Comparison of ENCODE assay signal across 9 mouse cellular contexts in genomic region chr15:77803747-77804146, GRCm38 (mm10). TPM values are rescaled to one million over a fixed set of nuclear protein-coding genes. Genes with fewer than 3 reads are reported as not detected.
DNase-seq lines count a peak whose midpoint lies in the region; ATAC-seq and TF ChIP-seq lines count a peak whose summit lies in the region.
"Had no signal": no experiment of that assay in that cellular context is flagged by ENCODE, and none has a peak within 500 bp of the region (broad histone marks: within the 10 kb centered on the region; RNA-seq: fewer than 3 reads in every experiment).

No protein-coding gene starts in this region.

- peaks cover 7% of the 10 kb centered on the region; the same call in 1 of the 2 replicates for H3K4me1 ChIP-seq in hindbrain, embryonic 15.5 days (replicated peaks)
- peaks cover 6% of the 10 kb centered on the region; the same call in 1 of the 2 replicates for H3K4me1 ChIP-seq in hindbrain, embryonic 14.5 days (replicated peaks; ENCODE audit: control insufficient read depth, insufficient read depth, low read length)
- peaks cover 91% of the 10 kb centered on the region for H3K4me1 ChIP-seq in thymus, adult 2 months (replicated peaks; ENCODE audit: control insufficient read depth, insufficient read depth, low read length)

- H3K9ac ChIP-seq in hindbrain, embryonic 15.5 days: no peak overlapping the region
- no peak overlapping the region for H3K9ac ChIP-seq in hindbrain, embryonic 14.5 days

- ATAC-seq in hindbrain, embryonic 15.5 days (ENCODE audit: low FRiP score, low read depth): 0 out of 2 replicates have a peak, but pooled peaks have one; percentile 8
- no peak for ATAC-seq in hindbrain, embryonic 14.5 days (ENCODE audit: low FRiP score)
- ATAC-seq: forebrain, embryonic 16.5 days had no signal

- no peaks in the 10 kb centered on the region for H3K9me3 ChIP-seq in hindbrain, embryonic 15.5 days
- no peaks in the 10 kb centered on the region for H3K9me3 ChIP-seq in hindbrain, embryonic 14.5 days (ENCODE audit: control insufficient read depth, low read length)

- H3K36me3 ChIP-seq in hindbrain, embryonic 15.5 days: peaks cover 15% of the 10 kb centered on the region; the same call in 1 of the 2 replicates
- peaks cover 29% of the 10 kb centered on the region for H3K36me3 ChIP-seq in hindbrain, embryonic 14.5 days (replicated peaks; ENCODE audit: control insufficient read depth, insufficient read depth)
- peaks cover 41% of the 10 kb centered on the region for H3K36me3 ChIP-seq in thymus, adult 2 months (ENCODE audit: control insufficient read depth, insufficient read depth, low read length)

- no peak overlapping the region for H3K27ac ChIP-seq in hindbrain, embryonic 15.5 days (replicated peaks)
- no peak overlapping the region for H3K27ac ChIP-seq in hindbrain, embryonic 14.5 days
- H3K27ac ChIP-seq in thymus, adult 2 months (ENCODE audit: control insufficient read depth, insufficient read depth, low read length): peak overlapping the region; percentile 92; the same call in 1 of the 2 replicates

- DNase-seq in hindbrain, embryonic 14.5 days (ENCODE audit: low spot score): no peak
- DNase-seq in thymus, adult 2 months: no peak
- DNase-seq in thymus, postnatal 14 days: no peak
- DNase-seq in heart, postnatal 4 days: peak; percentile 57
- DNase-seq in gastrocnemius, postnatal 10 days: no peak
- no peak for DNase-seq in right cerebral cortex, postnatal 36 days (ENCODE audit: low spot score in 2 of 2)
- DNase-seq in cerebellum, adult 9-10 months: no peak

- no peak for TF ChIP-seq CTCF in thymus, adult 2 months (IDR thresholded peaks at IDR 0.05; ENCODE audit: borderline replicate concordance, control insufficient read depth, extremely low read depth, insufficient read depth, low read length, poor library complexity)

- no peak for TF ChIP-seq POLR2A in thymus, adult 2 months (IDR thresholded peaks at IDR 0.05; ENCODE audit: control insufficient read depth, extremely low read depth, insufficient read depth, low read length, poor library complexity)

- 77% methylated on average over 3 of the region's 3 CpGs for WGBS in hindbrain, embryonic 15.5 days
- 81% methylated on average over 3 of the region's 3 CpGs for WGBS in hindbrain, embryonic 14.5 days
- WGBS in thymus, adult 2 months: 79% methylated on average over 3 of the region's 3 CpGs

- H3K4me2 ChIP-seq in hindbrain, embryonic 15.5 days: no peak overlapping the region
- no peak overlapping the region for H3K4me2 ChIP-seq in hindbrain, embryonic 14.5 days (replicated peaks)

- no peaks in the 10 kb centered on the region for H3K27me3 ChIP-seq in hindbrain, embryonic 15.5 days
- no peaks in the 10 kb centered on the region for H3K27me3 ChIP-seq in hindbrain, embryonic 14.5 days (ENCODE audit: control insufficient read depth, insufficient read depth, low read length)
- H3K27me3 ChIP-seq in thymus, adult 2 months (ENCODE audit: control insufficient read depth, insufficient read depth, low read length): no peaks in the 10 kb centered on the region

- H3K4me3 ChIP-seq in hindbrain, embryonic 15.5 days: no peak overlapping the region
- no peak overlapping the region for H3K4me3 ChIP-seq in hindbrain, embryonic 14.5 days (replicated peaks; ENCODE audit: low read length)
- H3K4me3 ChIP-seq in thymus, adult 2 months (ENCODE audit: control insufficient read depth, insufficient read depth, low read length): no peak overlapping the region

RNA-seq across cellular contexts. Expression of gene Myh9, which starts 38.2 kb away (rescaled TPM):
- polyA plus RNA-seq in hindbrain, embryonic 15.5 days (2015; fragmentation: Nextera tagmentation; extraction: Ambion mirVana): 11.8 and 12.0 TPM in 2 replicates
- 14.4 and 14.6 TPM in 2 replicates for polyA plus RNA-seq in hindbrain, embryonic 14.5 days (2014; fragmentation: Nextera tagmentation; extraction: Ambion mirVana)
- 167 and 193 TPM in 2 replicates for polyA plus RNA-seq in thymus, adult 2 months (2012; rRNA removed)
- 100 to 1,000 TPM; 219 to 228 TPM for total RNA-seq in heart, postnatal 4 days (2021)
- 100 to 1,000 TPM; 117 to 155 TPM for total RNA-seq in gastrocnemius, postnatal 10 days (2021)

RNA-seq across cellular contexts. Expression of gene Apol8, which starts 46.9 kb away (rescaled TPM):
- polyA plus RNA-seq in hindbrain, embryonic 15.5 days (2015; fragmentation: Nextera tagmentation; extraction: Ambion mirVana): 0.22 and 0.25 TPM in 2 replicates
- polyA plus RNA-seq in hindbrain, embryonic 14.5 days (2014; fragmentation: Nextera tagmentation; extraction: Ambion mirVana): not detected in 2 replicates
- 0.08 and 0.11 TPM in 2 replicates for polyA plus RNA-seq in thymus, adult 2 months (2012; rRNA removed)
- total RNA-seq in heart, postnatal 4 days (2021): under 1 TPM; 0.17 to 0.38 TPM
- under 1 TPM in 1 of 2 experiments, not detected in 1; 0.61 TPM for total RNA-seq in gastrocnemius, postnatal 10 days (2021)

Comparison
In these comparisons a context has a peak if more than half of its experiments do, and no peak if none do; other contexts are left out.
1. RNA of gene Myh9, which starts 38.2 kb away (polyA plus RNA-seq): 167 to 193 TPM in thymus, adult 2 months; 14.4 to 14.6 TPM in hindbrain, embryonic 14.5 days and 11.8 to 12.0 TPM in hindbrain, embryonic 15.5 days; every median in the first group is over 10 times any median in the second.